Mouse (Mus musculus): ENCODE data around the gene Eif2b2.

DNA sequence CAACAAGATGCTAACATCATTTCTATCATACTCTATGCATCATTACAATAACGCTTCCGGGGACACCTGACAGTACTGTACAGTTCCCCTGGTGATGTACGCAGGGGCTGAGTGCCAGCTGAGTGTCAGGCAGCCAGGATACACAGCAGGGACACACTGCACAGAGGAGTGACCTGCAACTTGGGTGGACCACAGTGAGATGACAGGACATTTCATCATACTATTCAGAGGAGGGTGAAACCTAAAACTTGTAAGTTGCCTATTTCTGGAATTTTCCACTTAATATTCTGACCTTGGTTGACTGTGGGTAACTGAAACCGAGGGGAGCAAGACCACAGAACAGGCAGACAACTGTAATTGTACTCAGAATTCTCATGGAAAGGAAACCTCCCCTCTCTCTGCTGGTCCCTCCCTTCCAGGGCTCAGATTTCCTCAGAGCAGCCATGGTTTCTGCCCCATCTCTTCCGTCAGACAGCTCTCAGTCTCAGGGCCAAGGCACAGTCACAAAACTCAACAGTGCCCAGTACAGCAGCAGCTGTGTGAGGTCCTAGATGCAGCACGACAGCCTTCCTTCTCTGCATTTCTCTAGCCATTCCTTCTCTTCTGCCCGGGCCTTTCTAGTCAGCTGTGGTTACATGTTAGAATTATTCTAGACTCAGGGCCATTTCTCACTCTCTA is 36.9 kb downstream of the Eif2b2 start:
- no peak for TF ChIP-seq CTCF (IDR thresholded peaks at IDR 0.05; ENCODE audit: borderline replicate concordance, extremely low read depth, insufficient read depth, insufficient read length)
- no peak for TF ChIP-seq POLR2A (IDR thresholded peaks at IDR 0.05; ENCODE audit: borderline replicate concordance, extremely low read depth, insufficient read depth, insufficient read length, poor library complexity, severe bottlenecking)
